ENCODE assay signal across 8 mouse cellular contexts in genomic region chr8:117314308-117314953, GRCm38 (mm10). TPM values are rescaled to one million over a fixed set of nuclear protein-coding genes. Genes with fewer than 3 reads are reported as not detected.
DNase-seq lines count a peak whose midpoint lies in the region; ATAC-seq and TF ChIP-seq lines count a peak whose summit lies in the region.

No protein-coding gene starts in this region.

- TF ChIP-seq CTCF in stomach, postnatal 0 days (IDR thresholded peaks at IDR 0.05; ENCODE audit: low read depth), result no peak

- H3K9me3 ChIP-seq in hindbrain, embryonic 15.5 days, result no peaks in the 10 kb centered on the region
- H3K9me3 ChIP-seq in liver, embryonic 13.5 days (replicated peaks), result no peaks in the 10 kb centered on the region
- no peaks in the 10 kb centered on the region for H3K9me3 ChIP-seq in stomach, postnatal 0 days (ENCODE audit: control insufficient read depth, low read length)

- peaks cover 66% of the 10 kb centered on the region for H3K4me1 ChIP-seq in hindbrain, embryonic 15.5 days (replicated peaks)
- H3K4me1 ChIP-seq in liver, embryonic 13.5 days (replicated peaks), result peaks cover 63% of the 10 kb centered on the region
- H3K4me1 ChIP-seq in stomach, postnatal 0 days (replicated peaks; ENCODE audit: control insufficient read depth, insufficient read depth), result peaks cover 7% of the 10 kb centered on the region; the same call in 1 of the 2 replicates

- no peak overlapping the region for H3K9ac ChIP-seq in hindbrain, embryonic 15.5 days
- no peak overlapping the region for H3K9ac ChIP-seq in liver, embryonic 13.5 days
- H3K9ac ChIP-seq in stomach, postnatal 0 days (ENCODE audit: low read length), result no peak overlapping the region

- ATAC-seq in hindbrain, embryonic 15.5 days (ENCODE audit: low FRiP score, low read depth), result no peak
- 0 out of 2 replicates have a peak, but pooled peaks have one; percentile 28 for ATAC-seq in liver, embryonic 13.5 days (ENCODE audit: low read depth)
- ATAC-seq in stomach, postnatal 0 days (ENCODE audit: low FRiP score, low TSS enrichment), result no peak; the same call in 1 of the 2 replicates

- no peak overlapping the region for H3K4me2 ChIP-seq in hindbrain, embryonic 15.5 days
- 0 out of 2 replicates have a peak overlapping the region, but pooled peaks have one; percentile 2 for H3K4me2 ChIP-seq in liver, embryonic 13.5 days
- H3K4me2 ChIP-seq in stomach, postnatal 0 days (replicated peaks; ENCODE audit: low read depth), result no peak overlapping the region

- no peak for TF ChIP-seq EP300 in stomach, postnatal 0 days (optimal IDR thresholded peaks at IDR 0.05)

- H3K36me3 ChIP-seq in hindbrain, embryonic 15.5 days, result no peaks in the 10 kb centered on the region
- peaks cover 11% of the 10 kb centered on the region; the same call in 1 of the 2 replicates for H3K36me3 ChIP-seq in liver, embryonic 13.5 days
- H3K36me3 ChIP-seq in stomach, postnatal 0 days (ENCODE audit: control insufficient read depth, insufficient read depth, low read length), result no peaks in the 10 kb centered on the region

- H3K27me3 ChIP-seq in hindbrain, embryonic 15.5 days, result no peaks in the 10 kb centered on the region
- H3K27me3 ChIP-seq in liver, embryonic 13.5 days, result no peaks in the 10 kb centered on the region
- H3K27me3 ChIP-seq in stomach, postnatal 0 days (ENCODE audit: control insufficient read depth, insufficient read depth, low read length), result no peaks in the 10 kb centered on the region

- DNase-seq in kidney, adult 18-20 months, result peak; percentile 54
- no peak for DNase-seq in kidney, postnatal 10 days
- DNase-seq in liver, embryonic 13.5 days, result no peak
- no peak for DNase-seq in stomach, postnatal 0 days (ENCODE audit: low spot score)
- no peak for DNase-seq in cerebellum, adult 9-11 months
- no peak for DNase-seq in right cerebral cortex, postnatal 4 days
- DNase-seq in spleen, postnatal 36 days (ENCODE audit: low spot score in 2 of 2), result no peak

- WGBS in hindbrain, embryonic 15.5 days, result 14% methylated on average over 8 of the region's 8 CpGs
- WGBS in liver, embryonic 13.5 days (ENCODE audit: insufficient replicate concordance), result 69% methylated on average over 8 of the region's 8 CpGs
- 23% methylated on average over 8 of the region's 8 CpGs for WGBS in stomach, postnatal 0 days

- H3K4me3 ChIP-seq in hindbrain, embryonic 15.5 days, result no peak overlapping the region
- no peak overlapping the region for H3K4me3 ChIP-seq in liver, embryonic 13.5 days (replicated peaks)
- no peak overlapping the region for H3K4me3 ChIP-seq in stomach, postnatal 0 days (ENCODE audit: low read depth, low read length)

- peak overlapping the region; percentile 34; the same call in 1 of the 2 replicates for H3K27ac ChIP-seq in hindbrain, embryonic 15.5 days (replicated peaks)
- no peak overlapping the region for H3K27ac ChIP-seq in liver, embryonic 13.5 days
- 0 out of 2 replicates have a peak overlapping the region, but pooled peaks have one; percentile 13 for H3K27ac ChIP-seq in stomach, postnatal 0 days (replicated peaks)

RNA-seq across cellular contexts. Expression of gene Cmip, which starts 57.6 kb away (rescaled TPM):
- 184 and 203 TPM in 2 replicates for polyA plus RNA-seq in hindbrain, embryonic 15.5 days (2015; fragmentation: Nextera tagmentation; extraction: Ambion mirVana)
- polyA plus RNA-seq in liver, embryonic 13.5 days (2015; fragmentation: Nextera tagmentation; extraction: Ambion mirVana), result 5.8 and 6.7 TPM in 2 replicates
- 19.9 and 22.9 TPM in 2 replicates for polyA plus RNA-seq in stomach, postnatal 0 days (2015; fragmentation: Nextera tagmentation; extraction: Ambion mirVana)
